Mouse (Mus musculus) stomach, embryonic 14.5 days (tissue): ENCODE data around the gene Ttll4. TPM values are rescaled to one million over a fixed set of nuclear protein-coding genes. Genes with fewer than 3 reads are reported as not detected.
A peak's percentile ranks its signal among the peaks of the same experiment; 100 is the strongest.

Source experiments
- ATAC-seq: fragments of 200-750 bp; cut with Nextera tagmentation; 2 replicates; pipeline ENCODE4 v1.8.0; 2017; ENCODE audit warnings: low read depth, moderate TSS enrichment; ENCODE audit not compliant: insufficient number of reproducible peaks, insufficient read depth, low FRiP score
- H3K27ac ChIP-seq: fragments of 300-500 bp; sonication (generic); 2 replicates; pipeline ENCODE4 v1.5.1; 2014; ENCODE audit warnings: mild to moderate bottlenecking, low read length, moderate library complexity, mixed read lengths
- H3K27me3 ChIP-seq: fragments of 300-500 bp; sonication (generic); 2 replicates; pipeline ENCODE4 v1.6.1; 2014; ENCODE audit warnings: low read length, control low read depth, mixed read lengths; ENCODE audit not compliant: control insufficient read depth, insufficient read depth
- H3K36me3 ChIP-seq: fragments of 300-500 bp; sonication (generic); 2 replicates; pipeline ENCODE4 v1.6.1; 2014; ENCODE audit warnings: mild to moderate bottlenecking, control low read depth, low read length, moderate library complexity, mixed read lengths; ENCODE audit not compliant: control insufficient read depth, insufficient read depth
- H3K4me1 ChIP-seq: fragments of 300-500 bp; sonication (generic); 2 replicates; pipeline ENCODE4 v1.6.1; 2014; ENCODE audit warnings: low read length, control low read depth, mixed read lengths; ENCODE audit not compliant: control insufficient read depth, insufficient read depth
- H3K4me2 ChIP-seq: fragments of 300-500 bp; sonication (generic); replicated peaks from 2 replicates; pipeline ENCODE4 v1.6.1; 2014; ENCODE audit warnings: low read depth, low read length, control low read depth
- H3K4me3 ChIP-seq: fragments of 300-500 bp; sonication (generic); 2 replicates; pipeline ENCODE4 v1.5.1; 2014; ENCODE audit warnings: low read depth, low read length, control low read depth
- H3K9ac ChIP-seq: fragments of 300-500 bp; sonication (generic); replicated peaks from 2 replicates; pipeline ENCODE4 v1.6.1; 2014; ENCODE audit warnings: low read depth, mild to moderate bottlenecking, control low read depth, low read length, moderate library complexity, mixed read lengths
- H3K9me3 ChIP-seq: fragments of 300-500 bp; sonication (generic); 2 replicates; pipeline ENCODE4 v1.6.1; 2016; ENCODE audit warnings: low read depth, low read length, control low read depth; ENCODE audit not compliant: control insufficient read depth
- WGBS: fragments of 180-500 bp; shearing (Covaris S2); extraction: QIAGEN DNeasy Blood & Tissue Kit; methylation state at CpG from one replicate; pipeline ENCODE4 v1.1.7; 2014; 5-methylcytosine and 5-hydroxymethylcytosine counted together
- polyA plus RNA-seq: library from polyadenylated mRNA; unstranded; fragments of >200 nt; fragmentation: Nextera tagmentation; extraction: Ambion mirVana; gene quantifications from 2 replicates; pipeline ENCODE4 v1.2.1, GENCODE M21; 2014

Gene Ttll4
- 24.3 and 26.4 TPM in 2 replicates for polyA plus RNA-seq

GRCm38 (mm10) chr1:74661448-74662195 lies at the start of gene Ttll4:
Gene Ttll4, plus strand, starts transcription at chr1:74661745.
- H3K27me3 ChIP-seq: no peaks in the 10 kb centered on the region
- peak within 1 kb of the TSS; percentile 84 for H3K4me3 ChIP-seq
- WGBS: under 1% methylated on average over 62 of the region's 66 CpGs
- peaks cover 8% of the 10 kb centered on the region; the same call in 1 of the 2 replicates for H3K4me1 ChIP-seq
- peak; percentile 96 for ATAC-seq
- H3K4me2 ChIP-seq: peak within 1 kb of the TSS; percentile 42
- no peaks in the 10 kb centered on the region for H3K9me3 ChIP-seq
- H3K9ac ChIP-seq: peak within 1 kb of the TSS; percentile 79
- H3K36me3 ChIP-seq: no peaks in the 10 kb centered on the region
- H3K27ac ChIP-seq: peak within 1 kb of the TSS; percentile 85

GRCm38 (mm10) chr1:74624183-74624582 lies 37.4 kb upstream of the Ttll4 start:
- no peak for ATAC-seq
- Histone ChIP-seq H3K27me3 (no peaks in the 10 kb centered on the region), H3K9me3 (no peaks in the 10 kb centered on the region), H3K4me3 (no peak overlapping the region), H3K27ac (no peak overlapping the region), H3K4me1 (no peaks in the 10 kb centered on the region), H3K4me2 (no peak overlapping the region), H3K36me3 (no peaks in the 10 kb centered on the region), H3K9ac (no peak overlapping the region)
- 79% methylated on average over 1 of the region's 1 CpGs for WGBS

GRCm38 (mm10) chr1:74626076-74626475 lies 35.5 kb upstream of the Ttll4 start:
- 86% methylated on average over 4 of the region's 4 CpGs for WGBS
- Histone ChIP-seq H3K4me2 (no peak overlapping the region), H3K4me3 (no peak overlapping the region)

DNA sequence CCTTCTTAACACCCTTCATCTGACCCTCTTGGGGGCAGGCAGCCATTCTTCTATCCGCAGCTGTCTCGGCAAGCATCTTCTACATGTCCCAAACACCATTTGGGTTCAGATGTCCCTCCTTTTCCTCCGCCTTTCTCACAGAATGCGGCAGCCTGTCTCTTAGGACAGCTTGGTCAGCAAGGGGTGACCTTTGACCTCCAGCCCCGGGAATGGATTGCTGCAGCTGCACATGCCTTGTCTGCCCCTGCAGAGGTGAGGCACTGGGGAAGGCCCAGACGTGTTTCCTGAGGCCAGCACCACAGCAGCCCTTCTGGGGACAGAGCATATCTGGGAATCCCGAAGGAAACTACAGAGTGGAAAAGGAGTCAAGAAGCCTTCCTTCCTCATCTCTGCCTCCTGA lies 33.5 kb upstream of the Ttll4 start:
- Histone ChIP-seq H3K4me3 (no peak overlapping the region), H3K4me1 (no peaks in the 10 kb centered on the region), H3K9me3 (no peaks in the 10 kb centered on the region), H3K36me3 (no peaks in the 10 kb centered on the region), H3K27me3 (no peaks in the 10 kb centered on the region), H3K27ac (no peak overlapping the region), H3K4me2 (no peak overlapping the region), H3K9ac (no peak overlapping the region)
- 48% methylated on average over 7 of the region's 7 CpGs for WGBS
- no peak for ATAC-seq

More at GRCm38 (mm10) chr1:74626076-74626475, 35.5 kb upstream of the Ttll4 start:
- no peaks in the 10 kb centered on the region for H3K27me3 ChIP-seq
- no peaks in the 10 kb centered on the region for H3K4me1 ChIP-seq
- no peaks in the 10 kb centered on the region for H3K9me3 ChIP-seq
- ATAC-seq: no peak
- no peaks in the 10 kb centered on the region for H3K36me3 ChIP-seq
- H3K9ac ChIP-seq: no peak overlapping the region
- no peak overlapping the region for H3K27ac ChIP-seq

DNA sequence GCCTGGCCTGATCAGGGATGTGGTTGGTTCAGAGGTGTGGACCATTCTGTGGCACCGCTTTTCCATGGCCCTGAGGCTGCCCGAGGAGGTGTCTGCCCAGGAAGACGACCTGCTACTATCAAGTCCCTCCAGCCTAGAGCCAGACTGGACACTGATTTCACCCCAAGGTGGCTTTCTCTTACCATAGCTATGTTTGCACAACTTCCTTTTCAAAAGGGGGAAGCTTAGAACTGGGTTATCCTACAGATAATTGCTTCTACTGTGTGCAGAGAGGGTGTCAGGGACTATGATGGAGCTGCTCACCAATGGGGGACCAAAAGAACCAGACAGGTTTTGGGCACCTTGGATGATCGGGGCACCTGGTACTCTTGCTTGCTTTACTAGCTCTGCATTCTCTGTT lies 28.8 kb upstream of the Ttll4 start:
- WGBS: 74% methylated on average over 4 of the region's 4 CpGs
- no peaks in the 10 kb centered on the region for H3K4me1 ChIP-seq
- no peaks in the 10 kb centered on the region for H3K27me3 ChIP-seq
- no peak for ATAC-seq
- no peaks in the 10 kb centered on the region for H3K36me3 ChIP-seq
- H3K9me3 ChIP-seq: no peaks in the 10 kb centered on the region
- no peak overlapping the region for H3K9ac ChIP-seq
- H3K27ac ChIP-seq: no peak overlapping the region
- no peak overlapping the region for H3K4me2 ChIP-seq
- no peak overlapping the region for H3K4me3 ChIP-seq

GRCm38 (mm10) chr1:74643524-74643923 lies 18.0 kb upstream of the Ttll4 start:
- Histone ChIP-seq H3K4me3 (no peak overlapping the region), H3K4me2 (no peak overlapping the region), H3K27ac (no peak overlapping the region), H3K4me1 (no peaks in the 10 kb centered on the region), H3K9me3 (no peaks in the 10 kb centered on the region), H3K27me3 (no peaks in the 10 kb centered on the region), H3K36me3 (no peaks in the 10 kb centered on the region), H3K9ac (no peak overlapping the region)
- WGBS: 66% methylated on average over 2 of the region's 2 CpGs
- no peak for ATAC-seq

DNA sequence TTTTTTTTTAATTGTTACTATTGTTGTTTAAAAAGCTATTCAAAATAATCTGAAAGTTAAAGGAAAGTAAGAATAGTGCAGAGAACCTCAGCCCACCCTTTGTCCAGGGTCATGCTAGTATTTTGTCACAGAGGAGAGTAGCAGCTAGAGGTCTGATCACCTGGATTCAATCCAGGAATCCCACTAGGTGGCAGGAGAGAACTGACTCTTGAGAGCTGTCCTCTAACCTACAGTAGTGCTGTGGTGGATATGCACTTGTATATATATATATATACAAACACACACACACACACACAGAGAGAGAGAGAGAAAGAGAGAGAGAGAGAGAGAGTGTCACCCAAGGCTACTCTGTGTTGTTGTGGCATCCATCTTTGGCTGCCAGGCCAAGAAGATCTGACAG lies 17.6 kb upstream of the Ttll4 start:
- no peak for ATAC-seq
- Histone ChIP-seq H3K9me3 (no peaks in the 10 kb centered on the region), H3K4me3 (no peak overlapping the region), H3K9ac (no peak overlapping the region), H3K4me1 (no peaks in the 10 kb centered on the region), H3K4me2 (no peak overlapping the region), H3K36me3 (no peaks in the 10 kb centered on the region), H3K27ac (no peak overlapping the region), H3K27me3 (no peaks in the 10 kb centered on the region)

- WGBS: 3% methylated on average over 13 of the region's 13 CpGs
- Histone ChIP-seq H3K4me1 (peaks cover 8% of the 10 kb centered on the region; the same call in 1 of the 2 replicates), H3K9me3 (no peaks in the 10 kb centered on the region), H3K36me3 (no peaks in the 10 kb centered on the region), H3K4me2 (peak overlapping the region; percentile 42), H3K4me3 (peak overlapping the region; percentile 84), H3K9ac (peak overlapping the region; percentile 79), H3K27ac (peak overlapping the region; percentile 85), H3K27me3 (no peaks in the 10 kb centered on the region)
- ATAC-seq: no peak
Measured at GRCm38 (mm10) chr1:74662253-74662865, 814 bp downstream of the Ttll4 start.
